Mouse (Mus musculus) myocyte (in vitro differentiated cells): ENCODE data around the gene Fto.

Experiments
- CEBPB ChIP-seq: IDR thresholded peaks from 2 replicates; pipeline ENCODE4 v1.6.1; 2011; ENCODE audit warnings: mild to moderate bottlenecking, moderate library complexity; ENCODE audit not compliant: poor library complexity, insufficient read depth, severe bottlenecking
- E2F4 ChIP-seq: IDR thresholded peaks from one replicate; pipeline ENCODE4 v1.6.1; 2011; ENCODE audit warnings: mild to moderate bottlenecking, control low read depth, moderate library complexity; ENCODE audit not compliant: insufficient read depth
- MAX ChIP-seq: IDR thresholded peaks from one replicate; pipeline ENCODE4 v1.6.1; 2011; ENCODE audit warnings: low read depth, mild to moderate bottlenecking, control low read depth
- MYOD1 ChIP-seq, 3 experiments: IDR thresholded peaks; one replicate each; pipeline ENCODE4 v1.6.1; 2011; ENCODE audit warnings: control low read depth in 2 of 3, low read depth in 2 of 3, mild to moderate bottlenecking in 2 of 3, moderate library complexity in 1 of 3; ENCODE audit not compliant: insufficient read length in 2 of 3, control insufficient read depth in 1 of 3
- MYOG ChIP-seq, 3 experiments: IDR thresholded peaks; one replicate each; pipeline ENCODE4 v1.6.1; 2011; ENCODE audit warnings: control low read depth in 2 of 3, low read depth in 2 of 3, mild to moderate bottlenecking in 2 of 3; ENCODE audit not compliant: insufficient read length in 2 of 3, control insufficient read depth in 1 of 3, insufficient read depth in 1 of 3
- POLR2A ChIP-seq: IDR thresholded peaks from one replicate; pipeline ENCODE4 v1.6.1; 2011; ENCODE audit warnings: low read depth, mild to moderate bottlenecking, control low read depth, moderate library complexity; ENCODE audit not compliant: insufficient read length
- POLR2AphosphoS2 ChIP-seq: IDR thresholded peaks from one replicate; pipeline ENCODE4 v1.6.1; 2011; ENCODE audit warnings: low read depth, control low read depth; ENCODE audit not compliant: insufficient read length
- REST ChIP-seq: IDR thresholded peaks from one replicate; pipeline ENCODE4 v1.6.1; 2011; ENCODE audit warnings: mild to moderate bottlenecking, control low read depth, moderate library complexity; ENCODE audit not compliant: insufficient read depth, insufficient read length
- TCF12 ChIP-seq: IDR thresholded peaks from one replicate; pipeline ENCODE4 v1.6.1; 2011; ENCODE audit warnings: mild to moderate bottlenecking, control low read depth; ENCODE audit not compliant: poor library complexity, insufficient read depth, severe bottlenecking
- USF1 ChIP-seq: IDR thresholded peaks from one replicate; pipeline ENCODE4 v1.6.1; 2011; ENCODE audit warnings: low read depth, mild to moderate bottlenecking, control low read depth, moderate library complexity

- TF ChIP-seq POLR2A, result no peak
- TF ChIP-seq TCF12, result no peak
- no peak for TF ChIP-seq E2F4
- no peak for TF ChIP-seq USF1
- TF ChIP-seq CEBPB, result no peak
- no peak for TF ChIP-seq MAX
- TF ChIP-seq MYOG (IDR thresholded peaks at IDR 0.05; ENCODE audit: control insufficient read depth in 1 of 3, insufficient read depth in 1 of 3, insufficient read length in 2 of 3, low read depth in 2 of 3), result no peak
- no peak for TF ChIP-seq POLR2AphosphoS2
- TF ChIP-seq MYOD1 (IDR thresholded peaks at IDR 0.05; ENCODE audit: control insufficient read depth in 1 of 3, insufficient read length in 2 of 3, low read depth in 2 of 3), result no peak
- TF ChIP-seq REST, result no peak
Observed at GRCm38 (mm10) chr8:91504891-91505290, 191.6 kb downstream of the Fto start.
